7 mouse cellular contexts compared by ENCODE assay signal in the genomic region with DNA sequence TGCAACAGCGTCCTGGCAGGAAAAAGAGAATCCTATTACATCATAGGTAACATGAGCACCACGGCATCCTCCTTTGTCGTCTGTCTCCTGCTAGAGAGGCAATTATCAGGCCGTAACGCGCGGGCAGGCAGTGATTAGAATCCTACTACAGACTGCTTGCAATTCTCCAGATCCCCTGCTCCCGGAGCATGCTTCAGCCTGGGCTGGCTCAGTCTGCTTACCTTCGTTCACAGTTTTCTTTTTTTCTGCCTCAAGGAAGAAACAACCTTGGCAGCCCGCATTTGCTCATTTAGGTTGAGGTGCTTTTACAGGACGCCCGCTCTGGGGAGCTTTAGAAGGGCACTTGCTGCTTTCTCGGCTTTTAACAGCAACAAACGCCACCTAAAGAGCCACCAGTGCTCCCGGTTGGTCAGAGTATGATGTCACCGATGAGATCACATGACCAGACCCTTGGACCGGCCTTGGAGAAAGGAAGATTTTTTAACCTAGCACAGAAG.
DNase-seq lines count a peak whose midpoint lies in the region; ATAC-seq and TF ChIP-seq lines count a peak whose summit lies in the region.

No protein-coding gene starts in this region.

- intact Hi-C loops in left cerebral cortex, postnatal 14 days (cut with DNase I): loop anchor here (5.0 kb wide), 1 partner anchor 129 kb away; a partner anchor contains a TSS

- peak overlapping the region; percentile 37 for H3K4me3 ChIP-seq in intestine, embryonic 14.5 days (ENCODE audit: low read depth, low read length)
- peak overlapping the region; percentile 29 for H3K4me3 ChIP-seq in stomach, postnatal 0 days (ENCODE audit: low read depth, low read length)

- no peak for TF ChIP-seq EP300 in stomach, postnatal 0 days (optimal IDR thresholded peaks at IDR 0.05)

- peak; percentile 52 for DNase-seq in adrenal gland, adult 2 months
- peak; percentile 73 to 74 for DNase-seq in cerebellum, postnatal 10 days
- peak; percentile 13 to 28 for DNase-seq in frontal cortex, postnatal 14 days (ENCODE audit: low spot score in 2 of 2)
- DNase-seq in intestine, embryonic 14.5 days (ENCODE audit: low spot score): peak; percentile 75
- DNase-seq in left cerebral cortex, postnatal 14 days (ENCODE audit: low spot score in 2 of 2): peak; percentile 23 to 25
- peak; percentile 72 for DNase-seq in mesoderm, embryonic 11.5 days (ENCODE audit: low read depth, low spot score)
- peak; percentile 46 for DNase-seq in stomach, postnatal 0 days (ENCODE audit: low spot score)

- 22% methylated on average over 17 of the region's 17 CpGs for WGBS in intestine, embryonic 14.5 days
- WGBS in stomach, postnatal 0 days: 12% methylated on average over 17 of the region's 17 CpGs

- peak overlapping the region; percentile 84 for H3K27ac ChIP-seq in intestine, embryonic 14.5 days (ENCODE audit: low read depth)
- peak overlapping the region; percentile 36 for H3K27ac ChIP-seq in stomach, postnatal 0 days (replicated peaks)

- H3K27me3 ChIP-seq in intestine, embryonic 14.5 days (replicated peaks; ENCODE audit: control insufficient read depth, insufficient read depth, low read length): no peaks in the 10 kb centered on the region
- H3K27me3 ChIP-seq in stomach, postnatal 0 days (ENCODE audit: control insufficient read depth, insufficient read depth, low read length): no peaks in the 10 kb centered on the region

- no peaks in the 10 kb centered on the region for H3K36me3 ChIP-seq in intestine, embryonic 14.5 days (ENCODE audit: control insufficient read depth, insufficient read depth, low read length)
- H3K36me3 ChIP-seq in stomach, postnatal 0 days (ENCODE audit: control insufficient read depth, insufficient read depth, low read length): no peaks in the 10 kb centered on the region

- peak overlapping the region; percentile 46 for H3K4me2 ChIP-seq in intestine, embryonic 14.5 days (ENCODE audit: low read length)
- peak overlapping the region; percentile 53 for H3K4me2 ChIP-seq in stomach, postnatal 0 days (replicated peaks; ENCODE audit: low read depth)

- H3K4me1 ChIP-seq in intestine, embryonic 14.5 days (replicated peaks; ENCODE audit: control insufficient read depth, insufficient read depth, low read length): no peaks in the 10 kb centered on the region
- no peaks in the 10 kb centered on the region for H3K4me1 ChIP-seq in stomach, postnatal 0 days (replicated peaks; ENCODE audit: control insufficient read depth, insufficient read depth)

- no peaks in the 10 kb centered on the region for H3K9me3 ChIP-seq in intestine, embryonic 14.5 days (ENCODE audit: control insufficient read depth, low read length)
- H3K9me3 ChIP-seq in stomach, postnatal 0 days (ENCODE audit: control insufficient read depth, low read length): no peaks in the 10 kb centered on the region

- peak overlapping the region; percentile 45 for H3K9ac ChIP-seq in intestine, embryonic 14.5 days (ENCODE audit: low read length)
- H3K9ac ChIP-seq in stomach, postnatal 0 days (ENCODE audit: low read length): peak overlapping the region; percentile 43

- ATAC-seq in intestine, embryonic 14.5 days (replicated peaks; ENCODE audit: low FRiP score, low TSS enrichment, low read depth): peak; percentile 80
- peak; percentile 76 for ATAC-seq in stomach, postnatal 0 days (ENCODE audit: low FRiP score, low TSS enrichment)

- no peak for TF ChIP-seq CTCF in stomach, postnatal 0 days (IDR thresholded peaks at IDR 0.05; ENCODE audit: low read depth)

Comparison
In these comparisons a context has a peak if more than half of its experiments do, and no peak if none do; other contexts are left out.
1. Peak in every context shown above with its lines: DNase-seq, ATAC-seq, H3K4me3 ChIP-seq and H3K27ac ChIP-seq.
2. DNase-seq: peak in every context shown above with its lines; median percentile 75 in intestine, embryonic 14.5 days; 74 in cerebellum, postnatal 10 days; 72 in mesoderm, embryonic 11.5 days; 52 in adrenal gland, adult 2 months; 46 in stomach, postnatal 0 days; 24 in left cerebral cortex, postnatal 14 days; 20 in frontal cortex, postnatal 14 days.